Mouse (Mus musculus): Measurements from ENCODE around the gene Rngtt.

DNA sequence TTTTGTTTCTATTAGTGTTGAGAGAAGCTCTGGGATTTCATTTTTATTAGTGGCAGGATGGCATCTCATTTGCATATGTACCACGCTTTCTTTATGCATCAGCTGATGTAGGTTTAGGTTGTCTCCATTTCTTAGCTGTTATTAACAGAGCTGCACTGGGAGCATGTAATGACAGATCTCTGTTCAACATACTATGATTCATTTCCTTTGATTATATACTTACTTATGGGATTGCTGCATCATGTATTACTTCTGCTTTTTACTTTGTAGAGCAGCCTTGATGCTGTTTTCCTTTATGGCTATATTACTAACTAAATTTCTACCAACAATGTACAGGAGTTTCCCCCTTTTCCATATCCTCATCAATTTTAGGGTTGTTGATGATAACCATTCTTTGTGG lies 109.5 kb downstream of the Rngtt start:
- TF ChIP-seq CTCF (IDR thresholded peaks at IDR 0.05; ENCODE audit: insufficient read depth, low read depth, low read length) = no peak
- no peak for TF ChIP-seq POLR2A (IDR thresholded peaks at IDR 0.05; ENCODE audit: insufficient read depth, low read depth, low read length)

Data from olfactory bulb, adult 2 months (tissue).